ENCODE assay signal across 7 mouse cellular contexts in the genomic region with DNA sequence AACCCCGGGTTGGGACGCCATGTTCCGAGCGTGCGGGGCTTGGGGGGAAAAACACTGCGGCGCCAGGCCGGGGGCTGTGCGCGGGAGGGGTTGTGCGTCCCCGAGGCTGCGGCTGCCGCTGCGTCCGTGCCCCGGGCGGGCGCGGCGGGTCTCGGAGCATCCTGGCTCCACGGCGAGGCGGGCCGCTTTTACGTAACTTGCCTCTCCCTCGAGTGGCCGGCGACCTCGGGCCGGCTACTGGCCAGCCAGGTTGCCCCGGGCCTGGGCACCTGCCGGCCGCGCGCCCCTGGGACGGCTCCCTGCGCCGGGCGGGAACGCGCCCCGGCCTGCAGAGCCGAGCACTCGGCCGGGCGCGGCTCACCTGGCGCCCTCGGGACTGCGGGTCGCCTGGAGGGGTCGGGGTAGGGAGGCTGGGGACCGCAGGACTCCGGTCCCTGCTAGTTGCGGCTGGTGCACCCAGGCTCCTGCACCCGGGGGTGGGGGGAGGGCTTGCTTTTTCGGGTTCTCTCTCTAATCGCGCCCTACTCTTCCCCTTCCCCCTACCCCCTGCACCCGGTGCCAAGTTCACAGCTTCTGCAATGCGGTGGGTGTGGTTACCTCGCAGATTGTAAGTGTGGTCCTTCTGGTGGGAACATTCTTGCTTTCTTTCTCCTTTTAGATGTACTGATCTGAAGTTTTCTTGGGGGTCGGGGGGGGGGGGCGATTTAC.
DNase-seq lines count a peak whose midpoint lies in the region; ATAC-seq and TF ChIP-seq lines count a peak whose summit lies in the region.

No protein-coding gene starts in this region.

- H3K36me3 ChIP-seq in ES-Bruce4 (ENCODE audit: control insufficient read depth, insufficient read depth, low read length, poor library complexity, severe bottlenecking), result no peaks in the 10 kb centered on the region
- no peaks in the 10 kb centered on the region for H3K36me3 ChIP-seq in heart, embryonic 12.5 days
- H3K36me3 ChIP-seq in kidney, postnatal 0 days (ENCODE audit: insufficient read depth, low read length), result no peaks in the 10 kb centered on the region
- no peaks in the 10 kb centered on the region for H3K36me3 ChIP-seq in stomach, embryonic 16.5 days (ENCODE audit: control insufficient read depth, insufficient read depth, low read length)

- under 1% methylated on average over 58 of the region's 66 CpGs for WGBS in heart, embryonic 12.5 days
- WGBS in kidney, postnatal 0 days, result under 1% methylated on average over 54 of the region's 66 CpGs
- under 1% methylated on average over 64 of the region's 66 CpGs for WGBS in stomach, embryonic 16.5 days

- H3K27ac ChIP-seq in ES-Bruce4 (ENCODE audit: insufficient read depth, low read length), result no peak overlapping the region
- peak overlapping the region; percentile 84 for H3K27ac ChIP-seq in heart, embryonic 12.5 days (ENCODE audit: poor library complexity, severe bottlenecking)
- no peak overlapping the region for H3K27ac ChIP-seq in kidney, postnatal 0 days
- H3K27ac ChIP-seq in stomach, embryonic 16.5 days (ENCODE audit: low read length), result peak overlapping the region; percentile 21

- H3K4me3 ChIP-seq in ES-Bruce4 (ENCODE audit: low read depth, low read length), result peak overlapping the region; percentile 64
- peak overlapping the region; percentile 91 for H3K4me3 ChIP-seq in heart, embryonic 12.5 days
- H3K4me3 ChIP-seq in kidney, postnatal 0 days (replicated peaks; ENCODE audit: low read depth, low read length), result peak overlapping the region; percentile 80
- H3K4me3 ChIP-seq in stomach, embryonic 16.5 days (replicated peaks; ENCODE audit: low read length), result peak overlapping the region; percentile 84

- ATAC-seq in heart, embryonic 12.5 days (ENCODE audit: insufficient number of reproducible peaks, low FRiP score), result peak; percentile 60
- ATAC-seq in kidney, postnatal 0 days (replicated peaks; ENCODE audit: low FRiP score, low read depth), result peak; percentile 80
- peak; percentile 70 for ATAC-seq in megakaryocyte progenitor cell, adult 5-6 weeks (replicated peaks; ENCODE audit: poor library complexity)
- peak; percentile 38 for ATAC-seq in stomach, embryonic 16.5 days (ENCODE audit: insufficient read depth, low FRiP score)

- H3K9me3 ChIP-seq in ES-Bruce4 (replicated peaks; ENCODE audit: control insufficient read depth, insufficient read depth, low read length, poor library complexity, severe bottlenecking), result no peaks in the 10 kb centered on the region
- no peaks in the 10 kb centered on the region for H3K9me3 ChIP-seq in heart, embryonic 12.5 days (replicated peaks)
- no peaks in the 10 kb centered on the region for H3K9me3 ChIP-seq in kidney, postnatal 0 days (replicated peaks; ENCODE audit: low read length)
- no peaks in the 10 kb centered on the region for H3K9me3 ChIP-seq in stomach, embryonic 16.5 days (replicated peaks; ENCODE audit: control insufficient read depth, low read length)

- peaks cover 5% of the 10 kb centered on the region for H3K27me3 ChIP-seq in ES-Bruce4 (ENCODE audit: control insufficient read depth, insufficient read depth, low read length, poor library complexity, severe bottlenecking)
- no peaks in the 10 kb centered on the region for H3K27me3 ChIP-seq in heart, embryonic 12.5 days (replicated peaks)
- no peaks in the 10 kb centered on the region for H3K27me3 ChIP-seq in kidney, postnatal 0 days (ENCODE audit: insufficient read depth, low read length)
- H3K27me3 ChIP-seq in stomach, embryonic 16.5 days (ENCODE audit: control insufficient read depth, insufficient read depth, low read length), result no peaks in the 10 kb centered on the region

- no peak for TF ChIP-seq EP300 in ES-Bruce4 (IDR thresholded peaks at IDR 0.05; ENCODE audit: insufficient read depth, low read depth, low read length)

- no peak for TF ChIP-seq POLR2A in ES-Bruce4 (IDR thresholded peaks at IDR 0.05; ENCODE audit: insufficient read depth, low read length)

- TF ChIP-seq CTCF in ES-Bruce4 (IDR thresholded peaks at IDR 0.05; ENCODE audit: low read depth, low read length), result no peak
- TF ChIP-seq CTCF in kidney, postnatal 0 days (IDR thresholded peaks at IDR 0.05; ENCODE audit: low read depth), result no peak

- DNase-seq in 3134 (ENCODE audit: extremely low read depth, insufficient read length, low spot score), result peak; percentile 80
- peak; percentile 49 to 55 for DNase-seq in cerebellum, postnatal 36 days
- DNase-seq in kidney, postnatal 0 days (ENCODE audit: low spot score), result peak; percentile 10

- H3K4me2 ChIP-seq in heart, embryonic 12.5 days, result peak overlapping the region; percentile 73
- H3K4me2 ChIP-seq in kidney, postnatal 0 days (ENCODE audit: low read length), result peak overlapping the region; percentile 99
- peak overlapping the region; percentile 86 for H3K4me2 ChIP-seq in stomach, embryonic 16.5 days (ENCODE audit: low read depth, low read length)

- peak overlapping the region; percentile 96 for H3K9ac ChIP-seq in ES-Bruce4 (ENCODE audit: low read depth, poor library complexity, severe bottlenecking)
- H3K9ac ChIP-seq in heart, embryonic 12.5 days, result peak overlapping the region; percentile 97
- peak overlapping the region; percentile 78 for H3K9ac ChIP-seq in kidney, postnatal 0 days (ENCODE audit: low read depth, low read length)
- peak overlapping the region; percentile 88 for H3K9ac ChIP-seq in stomach, embryonic 16.5 days (ENCODE audit: low read length)

- H3K4me1 ChIP-seq in ES-Bruce4 (ENCODE audit: control insufficient read depth, insufficient read depth, low read length), result no peaks in the 10 kb centered on the region
- peaks cover 37% of the 10 kb centered on the region for H3K4me1 ChIP-seq in heart, embryonic 12.5 days (replicated peaks)
- no peaks in the 10 kb centered on the region for H3K4me1 ChIP-seq in kidney, postnatal 0 days (replicated peaks; ENCODE audit: insufficient read depth, low read length)
- H3K4me1 ChIP-seq in stomach, embryonic 16.5 days (ENCODE audit: control insufficient read depth, insufficient read depth, low read length), result 0 out of 2 replicates have a peak, but pooled peaks cover 3% of the 10 kb centered on the region

Comparison
In these comparisons a context has a peak if more than half of its experiments do, and no peak if none do; other contexts are left out.
1. DNase-seq: peak in every context shown above with its lines; median percentile 80 in 3134; 52 in cerebellum, postnatal 36 days; 10 in kidney, postnatal 0 days.
2. H3K27ac ChIP-seq: peak in heart, embryonic 12.5 days (single experiment) and stomach, embryonic 16.5 days (single experiment); none in ES-Bruce4 (single experiment) and kidney, postnatal 0 days (single experiment).
3. Peak in every context shown above with its lines, with median percentiles within 50 percentile points of each other: H3K4me3 ChIP-seq, H3K9ac ChIP-seq, ATAC-seq and H3K4me2 ChIP-seq.